Mouse (Mus musculus): ENCODE results near the gene Olfr862. TPM values are rescaled to one million over a fixed set of nuclear protein-coding genes. Genes with fewer than 3 reads are reported as not detected.

Olfr862 gene
- polyA plus RNA-seq (2016; fragmentation: Nextera tagmentation; extraction: Ambion mirVana), result not detected in 2 replicates

DNA sequence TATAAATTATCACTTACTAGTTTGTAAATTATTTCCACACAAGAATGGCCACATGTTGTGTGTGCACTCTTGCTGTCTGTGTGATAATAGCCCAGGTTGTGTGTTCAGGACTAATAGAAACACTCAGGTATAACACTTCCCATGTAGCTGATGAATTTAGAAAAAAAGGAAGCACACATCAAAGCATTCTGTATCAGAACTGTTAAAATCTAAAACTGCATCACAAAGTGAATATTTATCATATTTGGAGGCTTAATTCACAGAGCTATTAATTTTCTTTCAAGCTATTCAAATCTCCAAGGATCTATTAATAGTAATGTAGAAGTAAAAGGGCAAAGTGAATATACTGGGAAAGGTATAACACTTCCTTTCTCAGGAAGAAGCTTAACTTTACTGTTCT lies at the start of gene Olfr862:
Olfr862 (minus strand) TSS at position 101 of the 400 bp plus-strand sequence.
- no peaks in the 10 kb centered on the region for H3K36me3 ChIP-seq (replicated peaks)
- H3K9me3 ChIP-seq, result peaks cover 28% of the 10 kb centered on the region
- no peaks in the 10 kb centered on the region for H3K27me3 ChIP-seq (ENCODE audit: poor library complexity, severe bottlenecking)
- H3K4me3 ChIP-seq, result no peak within 1 kb of the TSS
- H3K4me1 ChIP-seq, result no peaks in the 10 kb centered on the region
- no peak for DNase-seq (ENCODE audit: extremely low spot score, low spot score)
- H3K27ac ChIP-seq, result no peak within 1 kb of the TSS

DNA sequence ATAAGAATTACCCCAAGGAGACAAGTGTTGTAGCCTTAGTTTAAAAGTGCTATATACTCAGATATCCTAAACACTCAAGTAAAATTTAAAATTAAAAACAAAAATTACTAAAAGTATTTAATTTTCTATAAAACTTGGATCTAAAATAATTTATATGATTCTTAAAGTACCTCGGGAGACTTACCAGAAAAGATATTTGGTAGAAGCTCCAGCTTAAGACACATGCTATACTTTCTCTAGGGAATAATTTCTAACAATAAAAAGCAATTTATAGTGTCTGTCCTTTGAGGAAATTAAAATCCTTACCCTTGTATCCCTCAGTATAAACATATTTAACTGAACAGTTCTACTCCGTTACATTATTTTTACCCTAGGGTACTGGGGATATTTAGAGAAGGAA lies 28.8 kb upstream of the Olfr862 start, which contains the start of gene Olfr77:
Olfr77 (plus strand) TSS at position 301 of the 400 bp plus-strand sequence.
- H3K9me3 ChIP-seq, result peaks cover 17% of the 10 kb centered on the region
- H3K27ac ChIP-seq, result no peak within 1 kb of the TSS
- H3K36me3 ChIP-seq (replicated peaks), result no peaks in the 10 kb centered on the region
- H3K27me3 ChIP-seq (ENCODE audit: poor library complexity, severe bottlenecking), result no peaks in the 10 kb centered on the region
- WGBS, result 89% methylated on average over 2 of the region's 2 CpGs
- no peak within 1 kb of the TSS for H3K4me3 ChIP-seq
- DNase-seq (ENCODE audit: extremely low spot score, low spot score), result no peak
- no peaks in the 10 kb centered on the region for H3K4me1 ChIP-seq

DNA sequence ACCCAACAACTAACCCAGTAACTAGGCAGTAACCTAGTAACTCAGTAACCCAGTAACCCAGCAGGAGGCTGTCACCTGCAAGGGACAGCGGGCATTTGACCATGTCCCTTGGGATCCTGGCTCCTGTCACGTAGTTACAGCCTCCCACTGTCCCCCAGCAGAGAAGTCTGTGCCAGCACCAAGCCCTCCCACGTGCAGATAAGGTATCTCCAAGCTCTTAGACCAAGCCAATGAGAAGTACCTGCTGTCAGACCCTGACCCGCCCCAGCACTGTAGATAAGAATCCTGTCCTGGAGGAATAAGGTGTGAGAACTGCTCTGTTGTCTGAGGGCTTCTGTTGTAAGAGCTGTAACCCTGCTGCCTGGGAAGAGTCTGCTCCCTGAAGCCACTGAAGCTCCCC lies 23.4 kb upstream of the Olfr862 start:
- WGBS, result 66% methylated on average over 4 of the region's 4 CpGs
- Histone ChIP-seq H3K4me3 (no peak overlapping the region), H3K9me3 (peaks cover 33% of the 10 kb centered on the region), H3K27ac (no peak overlapping the region), H3K27me3 (ENCODE audit: poor library complexity, severe bottlenecking) (no peaks in the 10 kb centered on the region), H3K4me1 (no peaks in the 10 kb centered on the region), H3K36me3 (replicated peaks) (no peaks in the 10 kb centered on the region)
- no peak for DNase-seq (ENCODE audit: extremely low spot score, low spot score)

DNA sequence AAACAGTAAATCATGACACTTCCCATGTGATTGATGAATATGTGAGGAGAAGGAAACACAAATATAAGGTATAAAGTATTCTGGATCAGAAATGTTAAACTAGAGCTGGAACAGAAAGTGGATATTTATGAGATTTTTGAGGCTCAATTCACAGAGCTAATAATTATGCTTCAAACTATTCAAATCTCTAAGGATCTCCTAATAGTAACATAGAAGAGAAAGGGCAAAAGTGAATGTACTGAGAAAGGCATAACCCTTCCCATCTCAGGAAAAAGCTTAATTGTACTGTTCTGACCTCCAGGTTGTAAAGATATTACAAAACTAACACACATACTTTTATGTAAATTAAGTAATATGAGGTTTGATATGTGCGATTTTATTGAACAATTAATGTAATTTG lies 38.2 kb downstream of the Olfr862 start, which contains the start of gene Olfr860:
Olfr860 (minus strand) TSS at position 101 of the 400 bp plus-strand sequence.
- DNase-seq (ENCODE audit: extremely low spot score, low spot score), result no peak
- no peak within 1 kb of the TSS for H3K4me3 ChIP-seq
- peaks cover 3% of the 10 kb centered on the region; the same call in 1 of the 2 replicates for H3K9me3 ChIP-seq
- no peaks in the 10 kb centered on the region for H3K27me3 ChIP-seq (ENCODE audit: poor library complexity, severe bottlenecking)
- no peaks in the 10 kb centered on the region for H3K4me1 ChIP-seq
- no peak within 1 kb of the TSS for H3K27ac ChIP-seq
- no peaks in the 10 kb centered on the region for H3K36me3 ChIP-seq (replicated peaks)
- WGBS, result 88% methylated on average over 1 of the region's 1 CpGs

Other genes starting within 250 kb of the Olfr862 start
- gene Olfr857, start 178.6 kb downstream of the Olfr862 start, polyA plus RNA-seq (2016; fragmentation: Nextera tagmentation; extraction: Ambion mirVana), result not detected in 2 replicates
- gene Olfr58, start 107.7 kb downstream of the Olfr862 start, polyA plus RNA-seq (2016; fragmentation: Nextera tagmentation; extraction: Ambion mirVana), result not detected in 2 replicates
- gene Olfr859, start 83.1 kb downstream of the Olfr862 start, polyA plus RNA-seq (2016; fragmentation: Nextera tagmentation; extraction: Ambion mirVana), result not detected in 2 replicates
- gene Olfr860, start 38.3 kb downstream of the Olfr862 start, polyA plus RNA-seq (2016; fragmentation: Nextera tagmentation; extraction: Ambion mirVana), result not detected in 2 replicates
- gene Olfr77, start 28.9 kb upstream of the Olfr862 start, polyA plus RNA-seq (2016; fragmentation: Nextera tagmentation; extraction: Ambion mirVana), result 0.15 and 0.20 TPM in 2 replicates
- not detected in 2 replicates for gene Olfr866, start 140.0 kb upstream of the Olfr862 start, polyA plus RNA-seq (2016; fragmentation: Nextera tagmentation; extraction: Ambion mirVana)
- not detected in 2 replicates for gene Olfr867, start 169.6 kb upstream of the Olfr862 start, polyA plus RNA-seq (2016; fragmentation: Nextera tagmentation; extraction: Ambion mirVana)
- gene Olfr868, start 210.6 kb upstream of the Olfr862 start, polyA plus RNA-seq (2016; fragmentation: Nextera tagmentation; extraction: Ambion mirVana), result not detected in 2 replicates
- gene Olfr869, start 241.0 kb upstream of the Olfr862 start, polyA plus RNA-seq (2016; fragmentation: Nextera tagmentation; extraction: Ambion mirVana), result not detected in 2 replicates